Mouse (Mus musculus) lung, embryonic 16.5 days (tissue): ENCODE data around the gene Acan. TPM values are rescaled to one million over a fixed set of nuclear protein-coding genes. Genes with fewer than 3 reads are reported as not detected.
A peak's percentile ranks its signal among the peaks of the same experiment; 100 is the strongest.

Experiments
- ATAC-seq: fragments of 200-750 bp; cut with Nextera tagmentation; 2 replicates; pipeline ENCODE4 v1.8.0; 2017; ENCODE audit warnings: low read depth, mild to moderate bottlenecking, moderate library complexity
- H3K27ac ChIP-seq: fragments of 300-500 bp; sonication (generic); 2 replicates; pipeline ENCODE4 v1.5.1; 2014; ENCODE audit warnings: mild to moderate bottlenecking, control low read depth, low read length
- H3K27me3 ChIP-seq: fragments of 300-500 bp; sonication (generic); 2 replicates; pipeline ENCODE4 v1.6.1; 2014; ENCODE audit warnings: low read depth, low read length, mixed read lengths; ENCODE audit not compliant: control insufficient read depth, insufficient read depth
- H3K36me3 ChIP-seq: fragments of 300-500 bp; sonication (generic); 2 replicates; pipeline ENCODE4 v1.6.1; 2014; ENCODE audit warnings: low read length; ENCODE audit not compliant: control insufficient read depth, insufficient read depth
- H3K4me1 ChIP-seq: fragments of 300-500 bp; sonication (generic); replicated peaks from 2 replicates; pipeline ENCODE4 v1.6.1; 2014; ENCODE audit warnings: low read length, mixed read lengths; ENCODE audit not compliant: control insufficient read depth, insufficient read depth
- H3K4me2 ChIP-seq: fragments of 300-500 bp; sonication (generic); 2 replicates; pipeline ENCODE4 v1.6.1; 2014; ENCODE audit warnings: low read depth, low read length, control low read depth
- H3K4me3 ChIP-seq: fragments of 300-500 bp; sonication (generic); 2 replicates; pipeline ENCODE4 v1.5.1; 2014; ENCODE audit warnings: mild to moderate bottlenecking, low read length, control low read depth
- H3K9ac ChIP-seq: fragments of 300-500 bp; sonication (generic); 2 replicates; pipeline ENCODE4 v1.6.1; 2014; ENCODE audit warnings: low read length, control low read depth
- H3K9me3 ChIP-seq: fragments of 300-500 bp; sonication (generic); 2 replicates; pipeline ENCODE4 v1.6.1; 2016; ENCODE audit warnings: low read length; ENCODE audit not compliant: control insufficient read depth
- WGBS: fragments of 180-500 bp; shearing (Covaris S2); extraction: QIAGEN DNeasy Blood & Tissue Kit; methylation state at CpG from one replicate; pipeline ENCODE4 v1.1.7; 2014; 5-methylcytosine and 5-hydroxymethylcytosine counted together
- polyA plus RNA-seq: library from polyadenylated mRNA; unstranded; fragments of >200 nt; fragmentation: Nextera tagmentation; extraction: Ambion mirVana; gene quantifications from 2 replicates; pipeline ENCODE4 v1.2.1, GENCODE M21; 2015

The Acan gene
- polyA plus RNA-seq: 1.2 and 1.5 TPM in 2 replicates

DNA sequence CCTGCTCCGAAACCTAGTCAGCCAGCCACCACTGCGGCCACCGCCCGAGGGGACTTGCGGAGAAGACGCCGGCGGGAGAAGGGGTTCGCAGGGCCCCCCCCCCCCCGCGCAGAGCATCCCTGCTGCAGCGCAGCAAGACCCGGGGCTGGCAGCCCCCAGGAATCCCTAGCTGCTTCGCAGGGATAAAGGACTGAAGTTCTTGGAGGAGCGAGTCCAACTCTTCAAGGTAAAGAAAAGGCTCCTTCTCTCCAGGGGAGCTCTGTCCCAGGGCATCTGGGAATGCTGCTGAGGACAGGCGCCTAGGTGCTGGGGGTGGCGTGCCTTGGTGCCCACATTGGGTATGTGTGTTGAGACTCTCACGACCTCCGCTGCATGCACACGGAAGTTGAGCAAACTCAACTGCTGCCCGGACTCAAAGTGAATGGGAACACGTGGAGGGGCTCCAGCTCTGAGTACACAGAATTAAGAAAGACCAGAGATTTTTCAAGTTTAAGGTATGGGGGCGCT lies at the start of gene Acan:
TSS of gene Acan (plus strand) at position 101 of the 507 bp plus-strand sequence.
- WGBS: 2% methylated on average over 22 of the region's 23 CpGs

DNA sequence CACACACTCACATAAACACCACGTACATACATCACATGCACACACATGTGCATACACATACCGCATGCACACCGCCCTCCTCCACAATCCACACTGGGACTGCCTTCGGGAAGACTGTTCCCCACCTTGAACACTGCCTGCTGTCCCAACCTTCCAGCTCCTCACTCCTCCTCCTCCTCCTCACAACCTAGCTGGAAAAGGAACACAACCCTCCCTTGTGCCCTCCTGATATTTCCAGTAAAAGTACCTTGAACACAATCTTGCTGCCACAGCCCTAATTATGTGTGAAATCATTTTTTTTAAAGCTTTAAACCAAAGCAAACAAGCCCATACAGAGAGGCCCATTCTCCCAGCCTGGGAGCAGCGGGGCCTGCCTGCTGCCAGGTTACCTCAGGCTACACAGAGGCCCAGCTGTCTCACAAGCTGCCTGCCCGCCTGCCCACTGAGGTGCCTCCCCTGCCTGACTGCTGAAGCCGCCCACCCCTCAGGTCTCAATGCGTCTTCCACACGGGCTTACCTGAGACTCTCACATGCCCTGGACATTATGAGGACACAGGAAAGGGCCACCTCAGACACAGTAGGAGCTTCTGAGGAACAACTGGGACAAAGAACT lies 31.9 kb upstream of the Acan start:
- Histone ChIP-seq H3K4me3 (no peak overlapping the region), H3K9me3 (no peaks in the 10 kb centered on the region), H3K4me1 (no peaks in the 10 kb centered on the region), H3K4me2 (no peak overlapping the region), H3K36me3 (no peaks in the 10 kb centered on the region), H3K27me3 (no peaks in the 10 kb centered on the region), H3K27ac (no peak overlapping the region), H3K9ac (no peak overlapping the region)
- WGBS: 66% methylated on average over 9 of the region's 9 CpGs
- ATAC-seq: no peak

More for the DNA sequence above, at the start of gene Acan:
- peak within 1 kb of the TSS; percentile 43 for H3K4me3 ChIP-seq
- no peak for ATAC-seq
- peaks cover 5% of the 10 kb centered on the region; the same call in 1 of the 2 replicates for H3K4me1 ChIP-seq
- H3K27ac ChIP-seq: no peak within 1 kb of the TSS
- H3K9me3 ChIP-seq: no peaks in the 10 kb centered on the region
- H3K36me3 ChIP-seq: no peaks in the 10 kb centered on the region
- H3K4me2 ChIP-seq: peak within 1 kb of the TSS; percentile 69
- H3K9ac ChIP-seq: peak within 1 kb of the TSS; percentile 29; the same call in 1 of the 2 replicates
- peaks cover 62% of the 10 kb centered on the region for H3K27me3 ChIP-seq

DNA sequence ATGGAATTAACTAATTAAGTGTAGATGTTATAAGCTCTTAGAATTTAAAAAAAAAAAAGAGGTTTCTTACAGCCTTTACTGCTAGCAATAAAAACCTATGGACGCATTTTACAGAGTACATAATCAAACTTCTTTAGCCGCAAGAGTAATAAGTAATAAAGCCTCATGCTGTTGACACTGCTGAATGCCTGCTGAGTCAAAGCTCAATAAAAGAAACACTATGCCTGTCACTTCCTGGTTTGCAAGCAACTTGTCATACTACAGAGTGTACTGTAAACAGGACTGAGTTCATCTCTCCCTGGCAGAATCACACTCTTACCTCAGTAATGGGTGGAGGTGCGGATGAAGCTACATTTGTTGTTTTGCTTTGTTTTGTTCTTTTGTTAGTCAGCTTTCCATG lies 24.1 kb upstream of the Acan start:
- H3K27ac ChIP-seq: no peak overlapping the region
- H3K4me1 ChIP-seq: no peaks in the 10 kb centered on the region; the same call in 1 of the 2 replicates
- H3K27me3 ChIP-seq: no peaks in the 10 kb centered on the region
- H3K4me2 ChIP-seq: no peak overlapping the region
- no peak overlapping the region for H3K9ac ChIP-seq
- no peak overlapping the region for H3K4me3 ChIP-seq
- 87% methylated on average over 3 of the region's 3 CpGs for WGBS
- H3K9me3 ChIP-seq: no peaks in the 10 kb centered on the region
- no peaks in the 10 kb centered on the region for H3K36me3 ChIP-seq
- no peak for ATAC-seq

DNA sequence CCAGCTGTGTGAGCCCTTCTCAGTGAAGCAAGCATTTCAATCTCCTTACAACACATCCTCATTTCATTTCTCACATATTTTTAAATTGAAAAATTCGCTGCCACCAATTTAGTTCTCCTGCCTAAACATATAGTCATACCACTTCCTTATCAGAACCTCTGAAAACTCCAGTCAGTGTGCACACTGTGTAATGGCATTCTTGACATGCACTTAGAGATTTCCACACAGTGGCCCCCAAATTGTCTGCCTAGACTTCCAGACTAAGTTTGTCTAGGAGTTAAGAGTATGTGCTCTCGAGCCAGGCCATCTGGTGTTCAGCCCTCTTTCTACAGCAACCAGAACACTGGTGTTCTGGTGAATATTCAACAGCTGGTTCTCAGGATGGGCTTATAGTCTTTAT lies 19.5 kb upstream of the Acan start:
- ATAC-seq: peak; percentile 73
- Histone ChIP-seq H3K4me1 (no peaks in the 10 kb centered on the region; the same call in 1 of the 2 replicates), H3K9ac (no peak overlapping the region), H3K9me3 (no peaks in the 10 kb centered on the region), H3K27ac (no peak overlapping the region), H3K36me3 (no peaks in the 10 kb centered on the region), H3K4me2 (no peak overlapping the region), H3K4me3 (no peak overlapping the region), H3K27me3 (no peaks in the 10 kb centered on the region)
- 31% methylated on average over 2 of the region's 2 CpGs for WGBS

DNA sequence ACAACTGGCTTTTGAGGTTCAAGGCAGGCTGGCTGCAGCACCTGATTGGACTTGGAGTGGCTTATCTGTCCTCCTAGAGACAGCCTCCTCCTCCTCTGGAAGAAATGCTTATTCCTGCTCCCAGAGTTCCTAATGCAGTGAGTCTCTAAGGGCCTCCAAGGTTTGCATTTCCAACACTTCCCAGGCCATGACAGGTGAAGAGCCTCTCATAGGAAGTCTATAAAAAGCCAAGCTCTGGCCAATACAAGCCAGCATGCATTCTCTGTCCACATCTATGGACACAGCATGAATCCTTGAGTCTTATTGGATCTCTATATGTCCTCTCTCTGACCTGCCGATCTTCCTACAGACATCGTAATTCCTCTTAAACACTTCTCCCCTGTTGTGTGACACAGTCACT lies 18.8 kb upstream of the Acan start:
- Histone ChIP-seq H3K36me3 (no peaks in the 10 kb centered on the region), H3K27ac (no peak overlapping the region), H3K9ac (no peak overlapping the region), H3K4me1 (no peaks in the 10 kb centered on the region; the same call in 1 of the 2 replicates), H3K4me3 (no peak overlapping the region), H3K9me3 (no peaks in the 10 kb centered on the region), H3K4me2 (no peak overlapping the region), H3K27me3 (no peaks in the 10 kb centered on the region)
- WGBS: 93% methylated on average over 2 of the region's 2 CpGs
- no peak for ATAC-seq

DNA sequence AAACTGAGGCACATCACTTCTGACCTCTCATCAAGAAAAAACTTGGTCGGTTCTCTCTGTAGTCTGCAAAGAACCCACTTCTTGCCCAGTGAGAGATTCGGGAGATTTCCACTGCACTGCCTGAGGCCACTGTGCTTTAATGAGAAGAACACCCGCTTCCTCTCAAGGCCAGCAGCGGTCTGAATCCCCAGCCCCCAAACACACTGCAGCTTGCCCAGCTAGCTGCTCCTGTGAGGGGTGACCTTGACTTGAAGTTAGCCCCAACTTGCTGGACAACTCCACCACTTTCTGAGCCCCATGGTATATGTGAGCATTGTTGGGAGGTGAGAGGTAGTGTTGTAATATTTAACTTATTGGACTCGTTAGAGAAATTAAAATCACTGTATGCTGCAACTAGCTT lies 1.2 kb upstream of the Acan start:
- no peak overlapping the region for H3K27ac ChIP-seq
- H3K4me1 ChIP-seq: peaks cover 5% of the 10 kb centered on the region; the same call in 1 of the 2 replicates
- H3K4me2 ChIP-seq: no peak overlapping the region
- H3K9ac ChIP-seq: no peak overlapping the region
- H3K36me3 ChIP-seq: no peaks in the 10 kb centered on the region
- ATAC-seq: no peak
- peaks cover 64% of the 10 kb centered on the region for H3K27me3 ChIP-seq
- 29% methylated on average over 5 of the region's 5 CpGs for WGBS
- no peak overlapping the region for H3K4me3 ChIP-seq
- H3K9me3 ChIP-seq: no peaks in the 10 kb centered on the region

DNA sequence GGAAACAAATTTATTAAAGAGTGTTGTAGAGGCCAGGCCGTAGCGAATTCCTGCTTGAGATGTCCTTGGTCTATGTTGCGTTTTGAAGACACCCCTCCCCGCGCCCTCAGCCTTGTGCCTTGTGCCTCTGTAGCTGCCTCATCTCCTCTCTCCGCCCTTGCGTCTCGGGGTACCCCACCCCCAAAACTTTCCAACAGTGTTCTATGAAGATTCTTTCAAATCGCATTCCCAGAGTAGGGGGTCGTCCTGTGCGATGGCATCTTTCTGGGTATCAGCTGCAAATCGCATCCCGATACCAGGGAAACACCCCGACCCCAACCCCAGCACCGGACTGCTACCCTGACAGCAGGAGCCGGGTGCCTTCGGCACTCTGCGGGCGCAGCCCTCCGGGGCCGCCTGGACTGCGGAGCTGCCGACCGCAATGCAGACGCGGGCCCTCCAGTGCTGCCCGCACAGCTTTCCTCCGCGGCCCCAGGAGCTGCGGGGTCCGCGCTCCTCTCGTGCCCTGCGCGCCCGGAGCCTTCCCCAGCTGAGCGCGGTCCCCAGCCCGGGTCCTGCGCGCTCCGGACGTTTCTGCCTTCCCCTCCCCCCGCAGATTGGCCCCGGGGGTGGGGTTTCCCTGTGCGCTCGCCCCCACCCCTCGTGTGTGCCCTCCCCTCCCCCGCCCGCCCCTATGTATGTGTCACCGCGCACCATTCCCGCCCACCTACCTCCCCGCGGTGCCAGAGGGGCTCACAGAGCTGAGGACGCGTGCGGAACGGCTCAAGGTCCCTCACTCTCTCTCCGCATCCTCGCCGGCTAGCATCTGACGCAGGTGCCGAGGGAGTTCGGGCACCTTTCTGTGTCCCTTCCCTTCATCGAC lies 531 bp upstream of the Acan start:
- WGBS: 2% methylated on average over 57 of the region's 66 CpGs
- no peak for ATAC-seq
- no peaks in the 10 kb centered on the region for H3K9me3 ChIP-seq
- no peaks in the 10 kb centered on the region for H3K36me3 ChIP-seq
- H3K4me2 ChIP-seq: peak overlapping the region; percentile 69
- peak overlapping the region; percentile 29; the same call in 1 of the 2 replicates for H3K9ac ChIP-seq
- H3K27me3 ChIP-seq: peaks cover 64% of the 10 kb centered on the region
- H3K4me1 ChIP-seq: peaks cover 5% of the 10 kb centered on the region; the same call in 1 of the 2 replicates
- H3K4me3 ChIP-seq: peak overlapping the region; percentile 43
- no peak overlapping the region for H3K27ac ChIP-seq

DNA sequence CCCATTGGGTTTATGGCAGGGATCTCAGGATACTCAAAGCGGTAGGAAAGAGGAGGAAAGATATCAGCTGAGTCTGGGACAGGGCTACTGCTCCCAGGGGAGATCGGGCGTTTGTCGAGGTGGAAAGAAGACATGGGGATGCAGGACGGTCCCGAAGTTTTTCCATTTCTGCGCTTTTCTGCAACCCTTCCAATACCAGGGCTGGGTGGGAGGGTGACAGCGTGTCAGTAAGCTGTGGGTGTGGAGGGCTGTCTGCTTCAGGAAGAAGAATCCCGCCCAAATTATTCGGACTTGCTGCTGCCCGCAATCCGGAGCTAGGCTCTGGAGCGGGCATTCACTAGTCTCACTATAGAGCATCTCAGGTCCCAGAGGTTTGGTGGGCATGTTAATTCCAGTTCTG lies 828 bp downstream of the Acan start:
- Histone ChIP-seq H3K27ac (no peak overlapping the region), H3K4me2 (no peak overlapping the region), H3K36me3 (no peaks in the 10 kb centered on the region), H3K9me3 (no peaks in the 10 kb centered on the region), H3K27me3 (peaks cover 60% of the 10 kb centered on the region), H3K4me1 (peaks cover 5% of the 10 kb centered on the region; the same call in 1 of the 2 replicates), H3K9ac (no peak overlapping the region), H3K4me3 (no peak overlapping the region)
- ATAC-seq: no peak
- whole genome bisulfite sequencing: 17% methylated on average over 13 of the region's 13 CpGs

DNA sequence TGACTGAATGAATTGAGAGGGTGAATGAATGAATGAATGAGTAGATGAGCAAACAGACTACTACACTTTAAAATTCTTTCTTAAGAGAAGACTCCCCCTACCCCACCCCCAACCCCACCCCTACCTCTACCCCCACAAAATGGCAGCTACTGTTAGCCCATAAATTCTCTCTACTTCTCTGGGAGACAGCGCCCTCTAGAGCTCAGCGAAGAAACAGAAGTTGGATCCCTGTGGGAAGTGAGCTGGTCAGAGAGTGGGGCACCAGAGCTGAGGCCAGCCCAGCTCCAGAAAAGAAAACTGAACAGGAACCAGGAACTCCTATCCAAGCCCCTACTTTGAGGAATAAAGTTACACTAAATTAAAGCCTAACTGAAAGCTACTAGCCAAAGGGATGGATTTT lies 5.3 kb downstream of the Acan start:
- H3K4me2 ChIP-seq: no peak overlapping the region
- no peak overlapping the region for H3K4me3 ChIP-seq
- H3K9me3 ChIP-seq: no peaks in the 10 kb centered on the region
- 30% methylated on average over 2 of the region's 2 CpGs for WGBS
- H3K27ac ChIP-seq: no peak overlapping the region
- H3K36me3 ChIP-seq: no peaks in the 10 kb centered on the region
- peaks cover 27% of the 10 kb centered on the region for H3K27me3 ChIP-seq
- no peaks in the 10 kb centered on the region for H3K4me1 ChIP-seq
- ATAC-seq: no peak
- H3K9ac ChIP-seq: no peak overlapping the region
